Mouse (Mus musculus): Measurements from ENCODE around the gene Dusp28. TPM values are rescaled to one million over a fixed set of nuclear protein-coding genes. Genes with fewer than 3 reads are reported as not detected.

Dusp28 gene
- polyA plus RNA-seq (2014; fragmentation: Illumina TruSeq; extraction: RNeasy Lipid Tissue Mini Kit (QIAGEN cat#74804); ENCODE audit: low read depth, low replicate concordance), result 2.0 TPM

DNA sequence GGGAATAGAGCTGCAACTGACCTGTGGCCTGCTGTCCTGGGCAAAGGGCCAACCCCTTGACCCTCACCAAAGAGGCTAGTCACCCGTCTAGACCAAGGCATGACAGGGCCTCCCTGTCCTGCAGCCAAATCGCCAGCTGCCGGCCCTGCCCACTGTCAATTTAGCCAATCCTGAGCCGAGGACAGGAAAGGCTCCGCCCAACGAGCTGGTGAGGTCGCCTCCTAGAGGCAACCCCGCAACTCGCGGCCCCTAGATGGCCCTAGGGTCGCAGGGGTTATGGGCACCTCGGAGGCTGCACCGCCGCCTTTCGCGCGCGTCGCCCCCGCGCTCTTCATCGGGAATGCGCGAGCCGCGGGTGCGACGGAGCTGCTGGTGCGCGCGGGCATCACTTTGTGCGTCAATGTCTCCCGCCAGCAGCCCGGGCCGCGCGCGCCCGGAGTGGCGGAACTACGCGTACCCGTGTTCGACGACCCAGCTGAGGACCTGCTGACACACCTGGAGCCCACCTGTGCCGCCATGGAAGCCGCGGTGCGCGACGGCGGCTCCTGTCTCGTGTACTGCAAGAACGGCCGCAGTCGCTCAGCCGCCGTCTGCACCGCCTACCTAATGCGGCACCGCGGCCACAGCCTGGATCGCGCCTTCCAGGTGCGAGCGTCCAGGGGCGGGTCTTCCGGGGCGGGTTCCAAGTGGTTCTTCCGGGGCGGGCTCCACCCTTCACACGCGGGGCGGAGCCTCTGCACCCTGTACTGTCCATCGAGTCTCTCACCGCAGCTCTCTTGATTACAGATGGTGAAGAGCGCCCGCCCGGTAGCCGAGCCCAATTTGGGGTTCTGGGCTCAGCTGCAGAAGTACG, at the start of gene Dusp28:
Gene Dusp28, plus strand, starts transcription at position 203 of the 853 bp plus-strand sequence.

DNA sequence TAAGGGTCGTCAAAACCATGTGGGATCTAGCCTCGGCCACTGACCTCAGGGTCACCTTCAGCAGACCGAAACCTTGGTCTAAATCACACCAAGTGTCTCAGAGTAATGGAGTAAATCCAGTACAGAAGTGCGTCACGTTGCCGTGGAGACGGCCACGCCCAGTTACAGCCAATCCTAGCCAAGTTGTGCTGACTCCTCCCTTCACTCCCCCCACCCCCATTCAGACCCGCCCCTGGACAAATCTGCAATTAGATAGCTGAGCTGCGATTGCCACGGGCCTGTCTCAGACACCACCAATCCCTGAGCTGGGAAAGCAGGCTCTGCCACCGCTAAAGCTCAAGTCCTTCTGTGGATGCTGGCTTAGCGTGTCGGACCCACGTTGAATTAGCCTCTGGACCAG, 4.0 kb upstream of the Dusp28 start, which contains the start of gene Ankmy1:
Gene Ankmy1, minus strand, starts transcription at position 121 of the 400 bp plus-strand sequence.

DNA sequence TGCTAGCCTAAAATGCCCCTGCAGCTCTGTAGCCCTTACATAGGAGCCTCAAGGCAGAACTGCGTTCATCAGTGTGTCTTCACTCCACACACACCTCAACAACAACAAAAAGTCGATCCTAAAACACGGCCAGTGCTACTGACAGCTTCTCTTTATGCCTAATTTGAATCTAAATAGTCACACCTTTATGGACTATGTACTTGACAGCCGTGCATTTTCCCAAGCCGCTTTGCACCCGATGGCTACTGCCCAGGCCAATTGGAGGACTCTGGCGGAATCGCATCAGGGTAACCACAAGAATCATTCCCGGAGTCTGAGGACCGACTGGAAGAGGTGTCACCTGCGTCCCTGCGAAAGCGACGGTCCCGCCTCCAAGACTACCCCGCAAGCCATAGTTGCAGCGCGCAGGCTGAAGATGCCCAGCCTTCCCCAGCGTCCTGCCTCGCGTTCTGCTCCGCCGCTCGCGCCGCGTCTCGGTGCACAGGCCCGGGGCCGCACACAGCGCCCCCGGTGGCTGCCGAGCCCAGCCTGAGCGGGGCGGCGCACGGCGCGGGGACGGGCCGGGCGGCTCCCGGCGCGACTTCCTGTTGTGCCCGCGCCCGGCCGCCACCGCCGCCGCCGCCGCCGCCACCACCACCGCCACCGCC, 3.6 kb downstream of the Dusp28 start, which contains the start of gene Rnpepl1:
Gene Rnpepl1, plus strand, starts transcription at position 545 of the 647 bp plus-strand sequence.

DNA sequence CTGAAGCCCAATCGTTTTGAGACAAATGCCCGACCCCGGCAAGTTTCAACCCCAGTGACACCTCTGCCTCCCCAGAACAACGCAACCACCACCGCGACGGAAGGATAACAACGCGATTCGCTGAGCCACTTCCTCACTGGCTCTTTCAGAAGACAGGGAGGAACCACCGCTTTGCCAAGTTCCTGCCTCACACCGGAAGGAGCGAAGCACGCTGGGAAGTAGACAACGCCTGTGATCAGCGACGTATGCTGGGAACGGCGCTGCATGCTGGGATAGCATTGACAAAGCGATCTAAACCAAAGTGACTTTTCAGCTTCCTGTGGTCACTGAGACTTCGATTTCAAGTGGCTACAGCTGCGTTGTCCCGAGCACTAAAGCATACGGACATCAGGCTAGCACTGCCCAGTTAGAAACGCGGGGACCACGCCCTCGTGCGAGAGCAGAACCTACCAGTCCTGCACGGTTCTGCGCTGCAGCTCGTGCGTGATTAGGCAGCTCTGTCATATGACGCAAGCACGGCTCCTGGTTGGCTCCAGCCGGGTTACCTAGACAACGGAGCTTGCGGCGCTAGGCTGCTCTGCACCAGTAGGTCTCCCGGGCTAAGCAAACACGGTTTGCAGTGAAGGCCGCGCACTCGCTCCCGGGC, 27.5 kb downstream of the Dusp28 start, which contains the start of gene Capn10:
Gene Capn10, plus strand, starts transcription at position 195 of the 646 bp plus-strand sequence.

DNA sequence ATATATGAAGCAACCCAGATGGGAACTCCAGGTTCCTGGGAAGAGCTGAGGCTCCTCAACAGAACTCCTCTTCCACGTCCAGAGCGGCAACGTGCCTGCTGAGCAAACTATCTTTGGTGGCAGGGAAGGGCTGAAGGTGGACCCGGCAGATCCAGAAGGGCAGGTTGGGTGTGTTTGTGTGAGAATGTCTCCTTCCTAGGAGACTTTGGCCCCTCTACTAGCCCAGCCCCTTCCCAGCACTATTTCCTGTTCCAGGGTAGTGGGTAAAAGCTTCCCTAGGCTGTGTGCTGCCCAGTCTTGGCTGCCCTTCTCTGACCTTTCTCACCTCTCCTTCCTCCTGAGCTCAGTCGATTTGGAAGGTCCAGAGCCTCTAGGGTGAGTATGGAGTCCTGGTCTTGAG, 43.8 kb downstream of the Dusp28 start, which contains the start of gene Gpr35:
Gene Gpr35, plus strand, starts transcription at position 259 of the 400 bp plus-strand sequence.

Other genes with a start within 250 kb of the Dusp28 start
- 0.13 TPM for gene Gpc1, start 75.3 kb upstream of the Dusp28 start, polyA plus RNA-seq (2014; fragmentation: Illumina TruSeq; extraction: RNeasy Lipid Tissue Mini Kit (QIAGEN cat#74804); ENCODE audit: low read depth, low replicate concordance)
- gene Ankmy1, start 4.1 kb upstream of the Dusp28 start, polyA plus RNA-seq (2014; fragmentation: Illumina TruSeq; extraction: RNeasy Lipid Tissue Mini Kit (QIAGEN cat#74804); ENCODE audit: low read depth, low replicate concordance), result 14.4 TPM
- 2.1 TPM for gene Rnpepl1, start 3.8 kb downstream of the Dusp28 start, polyA plus RNA-seq (2014; fragmentation: Illumina TruSeq; extraction: RNeasy Lipid Tissue Mini Kit (QIAGEN cat#74804); ENCODE audit: low read depth, low replicate concordance)
- gene Capn10, start 27.4 kb downstream of the Dusp28 start, polyA plus RNA-seq (2014; fragmentation: Illumina TruSeq; extraction: RNeasy Lipid Tissue Mini Kit (QIAGEN cat#74804); ENCODE audit: low read depth, low replicate concordance), result 3.2 TPM
- gene Gpr35, start 43.9 kb downstream of the Dusp28 start, polyA plus RNA-seq (2014; fragmentation: Illumina TruSeq; extraction: RNeasy Lipid Tissue Mini Kit (QIAGEN cat#74804); ENCODE audit: low read depth, low replicate concordance), result 0.29 TPM
- gene Aqp12, start 99.4 kb downstream of the Dusp28 start, polyA plus RNA-seq (2014; fragmentation: Illumina TruSeq; extraction: RNeasy Lipid Tissue Mini Kit (QIAGEN cat#74804); ENCODE audit: low read depth, low replicate concordance), result not detected
- gene Kif1a, start 195.0 kb downstream of the Dusp28 start, polyA plus RNA-seq (2014; fragmentation: Illumina TruSeq; extraction: RNeasy Lipid Tissue Mini Kit (QIAGEN cat#74804); ENCODE audit: low read depth, low replicate concordance), result 0.63 TPM
- gene Agxt, start 228.3 kb downstream of the Dusp28 start, polyA plus RNA-seq (2014; fragmentation: Illumina TruSeq; extraction: RNeasy Lipid Tissue Mini Kit (QIAGEN cat#74804); ENCODE audit: low read depth, low replicate concordance), result not detected

Data from testis, adult 10 weeks (tissue).